Mouse (Mus musculus): ENCODE data around the gene Adh6a. TPM values are rescaled to one million over a fixed set of nuclear protein-coding genes. Genes with fewer than 3 reads are reported as not detected.
"Not testable (repeated sequence)": the region's sequence is repeated elsewhere in the genome, so short reads cannot be mapped to it uniquely, and the experiment has no call there.

Adh6a gene
- total RNA-seq, 2 experiments from 2014 or later = not detected

- no peak for DNase-seq
Observed at GRCm38 (mm10) chr3:138325466-138325865, 12.4 kb downstream of the Adh6a start.

- DNase-seq = no peak
Observed at GRCm38 (mm10) chr3:138333910-138334309, 20.8 kb downstream of the Adh6a start.

- DNase-seq = no peak
Observed at GRCm38 (mm10) chr3:138334320-138334719, 21.2 kb downstream of the Adh6a start.

GRCm38 (mm10) chr3:138335566-138335965 lies 22.5 kb downstream of the Adh6a start:
- no peak for DNase-seq

- DNase-seq = no peak
Observed at GRCm38 (mm10) chr3:138336104-138336754, 23.1 kb downstream of the Adh6a start.

GRCm38 (mm10) chr3:138341471-138341870 lies 28.4 kb downstream of the Adh6a start, which contains the start of gene Adh6b:
Adh6b (plus strand) TSS chr3:138341775.
- DNase-seq = no peak

GRCm38 (mm10) chr3:138347041-138347440 lies 34.0 kb downstream of the Adh6a start:
- DNase-seq = no peak

- DNase-seq = no peak
Observed at GRCm38 (mm10) chr3:138352012-138352809, 39.1 kb downstream of the Adh6a start.

- DNase-seq = no peak
Observed at GRCm38 (mm10) chr3:138358856-138359255, 45.8 kb downstream of the Adh6a start.

- DNase-seq = no peak
Observed at GRCm38 (mm10) chr3:138360721-138361120, 47.6 kb downstream of the Adh6a start.

- no peak for DNase-seq
Observed at GRCm38 (mm10) chr3:138362920-138363319, 49.8 kb downstream of the Adh6a start.

- DNase-seq = no peak
Observed at GRCm38 (mm10) chr3:138366181-138366580, 53.1 kb downstream of the Adh6a start.

GRCm38 (mm10) chr3:138369546-138369945 lies 56.5 kb downstream of the Adh6a start:
- no peak for DNase-seq

GRCm38 (mm10) chr3:138370289-138370688 lies 57.2 kb downstream of the Adh6a start:
- DNase-seq = not testable (repeated sequence)

GRCm38 (mm10) chr3:138373920-138374319 lies 60.8 kb downstream of the Adh6a start:
- peak in 1 of 2 experiments; percentile 38 for DNase-seq

- DNase-seq = peak in 1 of 2 experiments; percentile 12
Observed at GRCm38 (mm10) chr3:138375148-138375547, 62.1 kb downstream of the Adh6a start.

Other genes with a start within 250 kb of the Adh6a start
- under 1 TPM in 1 of 2 experiments, not detected in 1; 0.10 TPM for gene 1110002E22Rik, start 248.2 kb upstream of the Adh6a start, total RNA-seq (2021)
- gene Gm5105, start 245.9 kb upstream of the Adh6a start, total RNA-seq (2021) = not detected
- gene Trmt10a, start 169.8 kb upstream of the Adh6a start, total RNA-seq (2021) = 10 to 100 TPM; 12.9 to 13.1 TPM
- 10 to 100 TPM in 1 of 2 experiments, 1 to 10 TPM in 1; 6.5 to 15.9 TPM for gene Mttp, start 168.3 kb upstream of the Adh6a start, total RNA-seq (2021)
- not detected for gene 4930579F01Rik, start 119.5 kb upstream of the Adh6a start, total RNA-seq (2021)
- gene Adh7, start 95.5 kb upstream of the Adh6a start, total RNA-seq (2021) = 10 to 100 TPM in 1 of 2 experiments, 1 to 10 TPM in 1; 8.7 to 55.5 TPM
- 1,000 to 10,000 TPM; 2,463 to 7,675 TPM for gene Adh1, start 52.3 kb upstream of the Adh6a start, total RNA-seq (2021)
- gene Adh6b, start 28.5 kb downstream of the Adh6a start, total RNA-seq (2021) = under 1 TPM; 0.23 to 0.33 TPM
- under 1 TPM; 0.43 to 0.83 TPM for gene Adh4, start 102.2 kb downstream of the Adh6a start, total RNA-seq (2021)
- 100 to 1,000 TPM; 160 to 207 TPM for gene Adh5, start 129.8 kb downstream of the Adh6a start, total RNA-seq (2021)
- 10 to 100 TPM; 53.8 to 57.9 TPM for gene Metap1, start 176.2 kb downstream of the Adh6a start, total RNA-seq (2021)
- gene Eif4e, start 212.9 kb downstream of the Adh6a start, total RNA-seq (2021) = 100 to 1,000 TPM; 193 to 194 TPM

Measured in adrenal gland, postnatal 36 days (tissue).